Mouse (Mus musculus): ENCODE measurements around the gene Mpdu1. TPM values are rescaled to one million over a fixed set of nuclear protein-coding genes. Genes with fewer than 3 reads are reported as not detected.
"Not testable (repeated sequence)": the region's sequence is repeated elsewhere in the genome, so short reads cannot be mapped to it uniquely, and the experiment has no call there.

The Mpdu1 gene
- polyA plus RNA-seq, 1 experiment from 2014 or later = 35.2 TPM

DNA sequence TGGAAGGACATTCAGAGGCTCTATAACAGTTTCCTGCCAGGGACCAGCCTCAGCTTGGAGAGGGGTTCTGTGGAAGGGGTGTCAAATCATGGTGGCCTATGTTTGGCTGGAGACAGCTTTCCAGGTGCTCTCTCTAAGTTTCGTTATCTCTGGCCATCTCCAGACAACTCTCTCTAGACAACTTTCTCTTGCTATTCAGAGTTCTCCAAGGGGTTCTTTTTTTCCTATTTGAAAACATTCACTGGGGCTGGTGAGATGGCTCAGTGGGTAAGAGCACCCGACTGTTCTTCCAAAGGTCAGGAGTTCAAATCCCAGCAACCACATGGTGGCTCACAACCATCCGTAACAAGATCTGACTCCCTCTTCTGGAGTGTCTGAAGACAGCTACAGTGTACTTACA, 40.9 kb upstream of the Mpdu1 start:
- ATAC-seq (ENCODE audit: insufficient read depth) = not testable (repeated sequence)

DNA sequence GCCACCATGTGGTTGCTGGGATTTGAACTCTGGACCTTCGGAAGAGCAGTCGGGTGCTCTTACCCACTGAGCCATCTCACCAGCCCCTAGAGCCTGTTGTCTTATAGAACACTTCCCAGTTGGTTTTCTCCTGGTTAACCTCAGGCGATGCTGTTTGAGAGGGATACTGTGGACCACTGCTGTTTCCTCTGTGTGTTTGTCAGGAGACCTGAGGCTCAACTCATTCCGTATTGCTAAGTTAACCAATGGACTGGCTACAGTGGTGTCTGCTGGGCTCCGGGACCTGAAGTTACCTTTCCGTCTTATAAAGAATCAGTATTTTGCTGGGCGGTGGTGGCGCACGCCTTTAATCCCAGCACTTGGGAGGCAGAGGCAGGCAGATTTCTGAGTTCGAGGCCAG, 40.4 kb upstream of the Mpdu1 start:
- not testable (repeated sequence) for H3K27ac ChIP-seq (replicated peaks); H3K27me3 ChIP-seq; H3K4me3 ChIP-seq (replicated peaks); ATAC-seq (ENCODE audit: insufficient read depth); H3K9me3 ChIP-seq (replicated peaks); H3K9ac ChIP-seq; H3K36me3 ChIP-seq (replicated peaks); H3K4me2 ChIP-seq
- peaks cover 22% of the 10 kb centered on the region for H3K4me1 ChIP-seq (replicated peaks)
- 76% methylated on average over 10 of the region's 10 CpGs for WGBS (ENCODE audit: insufficient replicate concordance)

More for the DNA sequence above, 40.9 kb upstream of the Mpdu1 start:
- not testable (repeated sequence) for H3K27me3 ChIP-seq; H3K27ac ChIP-seq (replicated peaks); H3K9me3 ChIP-seq (replicated peaks); H3K4me2 ChIP-seq; H3K9ac ChIP-seq; H3K36me3 ChIP-seq (replicated peaks); H3K4me3 ChIP-seq (replicated peaks)
- peaks cover 22% of the 10 kb centered on the region for H3K4me1 ChIP-seq (replicated peaks)
- WGBS (ENCODE audit: insufficient replicate concordance) = 72% methylated on average over 3 of the region's 3 CpGs

DNA sequence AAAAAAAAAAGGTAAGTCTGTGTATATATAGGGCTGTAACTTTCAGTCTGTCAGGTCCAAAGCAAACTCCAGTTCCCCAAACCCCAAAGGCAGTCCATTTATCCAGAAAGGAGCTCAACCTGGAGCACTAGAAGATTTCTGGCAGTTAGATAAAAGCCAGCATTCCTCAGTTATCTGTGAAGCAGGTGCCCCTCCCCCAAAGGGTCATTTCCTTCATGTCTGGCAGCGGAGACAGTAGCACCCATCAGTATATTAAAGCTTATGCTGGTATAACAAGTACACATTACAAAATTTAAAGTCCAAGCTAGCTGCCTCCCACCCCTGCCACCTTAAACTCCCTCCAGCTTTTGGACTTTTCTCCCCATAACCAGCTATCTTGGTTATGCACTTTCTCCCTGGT, 37.2 kb upstream of the Mpdu1 start:
- H3K27ac ChIP-seq (replicated peaks) = no peak overlapping the region
- no peaks in the 10 kb centered on the region for H3K9me3 ChIP-seq (replicated peaks)

DNA sequence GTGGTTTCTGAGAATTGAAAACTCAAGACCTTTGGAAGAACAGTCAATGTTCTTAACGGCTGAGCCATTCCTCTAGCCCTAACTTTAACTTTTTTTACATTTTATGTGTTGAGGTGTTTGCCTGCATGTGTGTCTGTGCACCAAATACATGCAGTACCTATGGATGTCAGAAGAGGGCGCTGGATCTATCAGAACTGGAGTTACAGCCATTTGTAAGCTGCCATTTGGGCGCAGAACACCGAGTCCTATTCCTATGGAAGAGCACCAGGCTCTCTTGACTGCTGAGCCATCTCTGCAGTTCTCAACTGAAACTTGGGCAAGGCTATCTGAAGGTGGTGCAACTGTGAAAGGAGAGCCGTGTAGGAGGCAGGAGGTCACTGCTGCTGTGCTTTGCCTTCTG, 36.1 kb upstream of the Mpdu1 start:
- Histone ChIP-seq H3K27ac (replicated peaks) (no peak overlapping the region), H3K4me3 (replicated peaks) (no peak overlapping the region), H3K27me3 (peaks cover 15% of the 10 kb centered on the region), H3K9ac (no peak overlapping the region), H3K4me2 (no peak overlapping the region), H3K4me1 (replicated peaks) (peaks cover 18% of the 10 kb centered on the region), H3K9me3 (replicated peaks) (no peaks in the 10 kb centered on the region), H3K36me3 (replicated peaks) (no peaks in the 10 kb centered on the region)
- 54% methylated on average over 5 of the region's 5 CpGs for WGBS (ENCODE audit: insufficient replicate concordance)
- no peak for ATAC-seq (ENCODE audit: insufficient read depth)

More for the DNA sequence above, 37.2 kb upstream of the Mpdu1 start:
- WGBS (ENCODE audit: insufficient replicate concordance) = 30% methylated on average over 1 of the region's 1 CpGs
- Histone ChIP-seq H3K4me1 (replicated peaks) (peaks cover 21% of the 10 kb centered on the region), H3K4me3 (replicated peaks) (no peak overlapping the region), H3K27me3 (peaks cover 14% of the 10 kb centered on the region), H3K36me3 (replicated peaks) (no peaks in the 10 kb centered on the region), H3K4me2 (no peak overlapping the region), H3K9ac (no peak overlapping the region)
- ATAC-seq (ENCODE audit: insufficient read depth) = no peak

DNA sequence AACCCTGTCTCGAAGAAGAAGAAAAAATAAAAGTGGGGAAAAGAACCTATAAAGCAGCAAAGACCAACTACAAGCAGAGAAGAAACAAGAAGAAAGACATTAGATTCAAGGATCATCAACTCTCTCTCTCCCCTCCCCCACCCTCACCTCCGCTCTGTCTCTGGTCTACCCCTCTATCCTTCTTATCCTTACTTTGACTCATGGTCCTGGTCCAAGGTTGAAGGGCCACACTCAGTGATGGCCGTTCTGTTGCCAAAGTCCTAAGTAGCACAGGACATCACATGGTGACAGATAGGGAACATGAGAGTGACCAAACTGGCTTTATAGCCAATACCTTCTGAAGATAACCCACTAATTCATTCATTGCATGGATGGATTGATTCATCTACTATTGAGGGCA, 35.0 kb upstream of the Mpdu1 start:
- no peak overlapping the region for H3K4me2 ChIP-seq
- ATAC-seq (ENCODE audit: insufficient read depth) = no peak
- no peak overlapping the region for H3K27ac ChIP-seq (replicated peaks)
- no peaks in the 10 kb centered on the region for H3K9me3 ChIP-seq (replicated peaks)
- no peak overlapping the region for H3K4me3 ChIP-seq (replicated peaks)
- H3K36me3 ChIP-seq (replicated peaks) = no peaks in the 10 kb centered on the region
- WGBS (ENCODE audit: insufficient replicate concordance) = 82% methylated on average over 3 of the region's 3 CpGs
- H3K9ac ChIP-seq = no peak overlapping the region
- H3K4me1 ChIP-seq (replicated peaks) = peaks cover 29% of the 10 kb centered on the region
- H3K27me3 ChIP-seq = peaks cover 15% of the 10 kb centered on the region

DNA sequence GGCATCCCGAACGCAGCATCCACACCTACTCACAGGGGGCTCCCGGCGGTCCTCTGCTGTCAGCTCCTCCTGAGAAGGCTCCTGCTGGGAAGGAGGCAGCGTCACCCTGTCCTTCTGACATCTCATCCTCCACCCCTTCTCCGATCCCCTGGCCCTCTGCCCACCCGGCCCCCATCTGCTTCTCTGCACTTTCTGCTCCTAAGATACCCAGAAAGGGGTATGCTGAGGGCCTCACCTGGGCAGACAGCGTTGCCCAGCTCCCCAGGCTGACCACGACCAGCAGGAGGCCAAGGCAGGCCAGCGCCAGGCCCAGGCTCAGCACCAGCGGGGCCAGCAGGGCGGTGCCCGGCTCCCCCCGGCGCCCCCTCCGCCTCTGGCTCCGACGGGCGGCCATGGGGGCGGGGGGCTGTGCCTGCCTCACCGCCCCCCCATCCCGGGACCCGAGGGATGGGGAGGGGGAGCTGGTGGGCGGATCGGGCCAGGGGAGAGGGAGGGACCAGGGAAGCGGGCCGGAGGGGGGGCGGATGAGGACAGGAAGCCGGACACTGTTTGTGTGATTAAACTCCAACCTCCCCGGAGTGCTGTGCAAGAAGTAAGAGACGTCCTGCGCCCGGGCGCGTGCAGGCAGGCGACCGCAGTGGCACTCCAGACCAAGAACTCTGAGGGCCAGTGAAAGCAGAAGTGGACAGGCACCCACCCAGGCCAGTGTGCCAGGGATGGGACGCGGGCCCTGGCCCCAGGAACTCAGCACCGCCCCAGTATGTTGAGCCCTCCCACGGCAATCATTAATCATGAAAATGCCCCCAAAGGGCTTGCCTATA, 33.1 kb upstream of the Mpdu1 start, which contains the start of the genes Tnfsf12 and Tnfsfm13:
TSS of gene Tnfsf12 (minus strand) at position 489 of the 821 bp plus-strand sequence.
TSS of gene Tnfsfm13 (minus strand) at position 738 of the 821 bp plus-strand sequence.
- ATAC-seq (ENCODE audit: insufficient read depth) = peak; percentile 56
- Histone ChIP-seq H3K4me1 (replicated peaks) (peaks cover 33% of the 10 kb centered on the region), H3K4me2 (peak within 1 kb of the TSS; percentile 68), H3K9ac (peak within 1 kb of the TSS; percentile 51), H3K4me3 (replicated peaks) (peak within 1 kb of the TSS; percentile 56), H3K27ac (replicated peaks) (peak within 1 kb of the TSS; percentile 71), H3K36me3 (replicated peaks) (no peaks in the 10 kb centered on the region), H3K27me3 (peaks cover 15% of the 10 kb centered on the region), H3K9me3 (replicated peaks) (no peaks in the 10 kb centered on the region)
- WGBS (ENCODE audit: insufficient replicate concordance) = 10% methylated on average over 41 of the region's 41 CpGs

DNA sequence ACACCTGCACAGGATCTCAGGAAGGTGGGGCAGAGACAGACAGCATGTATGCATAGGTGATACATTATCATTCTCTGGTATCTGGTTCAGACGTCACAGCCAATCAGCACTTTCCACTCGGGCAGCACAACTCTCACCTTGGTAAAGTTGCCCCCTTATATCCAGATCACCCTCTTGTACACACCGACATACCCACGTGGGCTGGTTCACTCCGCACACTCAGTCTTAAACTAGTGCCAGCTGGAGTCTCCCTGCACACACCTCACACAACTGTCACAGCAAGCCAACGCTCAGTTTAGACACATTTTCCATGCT, 32.6 kb upstream of the Mpdu1 start:
- no peaks in the 10 kb centered on the region for H3K9me3 ChIP-seq (replicated peaks)
- 44% methylated on average over 6 of the region's 6 CpGs for WGBS (ENCODE audit: insufficient replicate concordance)
- H3K27ac ChIP-seq (replicated peaks) = no peak overlapping the region
- ATAC-seq (ENCODE audit: insufficient read depth) = no peak
- H3K4me3 ChIP-seq (replicated peaks) = peak overlapping the region; percentile 56
- H3K9ac ChIP-seq = peak overlapping the region; percentile 51; the same call in 1 of the 2 replicates
- H3K27me3 ChIP-seq = peaks cover 15% of the 10 kb centered on the region
- H3K4me2 ChIP-seq = peak overlapping the region; percentile 68
- peaks cover 33% of the 10 kb centered on the region for H3K4me1 ChIP-seq (replicated peaks)
- no peaks in the 10 kb centered on the region for H3K36me3 ChIP-seq (replicated peaks)

DNA sequence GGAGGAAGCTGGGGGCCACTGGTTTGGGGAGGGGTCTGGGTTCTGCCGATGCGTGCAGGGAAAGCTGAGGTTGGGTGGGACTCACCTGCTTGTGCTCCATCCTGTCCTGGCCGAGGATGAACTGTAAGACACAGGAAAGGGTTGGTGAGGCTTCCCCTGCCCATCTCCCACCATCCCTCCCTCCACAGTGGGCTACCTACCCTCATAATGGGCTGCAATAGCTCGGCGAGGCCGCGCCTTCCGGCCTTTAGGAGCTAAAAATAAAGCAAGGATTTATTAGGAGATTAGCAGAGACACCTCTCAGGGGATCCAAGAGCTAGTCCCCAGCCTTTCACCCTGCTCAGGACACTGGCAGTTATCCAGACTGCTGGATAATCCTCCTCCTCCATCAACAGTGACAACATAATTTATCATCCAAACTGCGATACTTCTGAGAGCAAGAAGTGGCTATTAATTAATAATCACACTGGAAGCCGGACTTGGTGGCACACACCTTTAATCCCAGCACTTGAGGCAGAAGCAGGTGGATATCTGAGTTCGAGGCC, 31.1 kb upstream of the Mpdu1 start:
- ATAC-seq (ENCODE audit: insufficient read depth) = no peak
- no peaks in the 10 kb centered on the region for H3K9me3 ChIP-seq (replicated peaks)
- WGBS (ENCODE audit: insufficient replicate concordance) = 50% methylated on average over 11 of the region's 11 CpGs
- H3K27ac ChIP-seq (replicated peaks) = no peak overlapping the region
- no peak overlapping the region for H3K9ac ChIP-seq
- peaks cover 15% of the 10 kb centered on the region for H3K27me3 ChIP-seq
- peaks cover 24% of the 10 kb centered on the region for H3K4me1 ChIP-seq (replicated peaks)
- H3K36me3 ChIP-seq (replicated peaks) = no peaks in the 10 kb centered on the region
- H3K4me3 ChIP-seq (replicated peaks) = no peak overlapping the region
- H3K4me2 ChIP-seq = no peak overlapping the region

DNA sequence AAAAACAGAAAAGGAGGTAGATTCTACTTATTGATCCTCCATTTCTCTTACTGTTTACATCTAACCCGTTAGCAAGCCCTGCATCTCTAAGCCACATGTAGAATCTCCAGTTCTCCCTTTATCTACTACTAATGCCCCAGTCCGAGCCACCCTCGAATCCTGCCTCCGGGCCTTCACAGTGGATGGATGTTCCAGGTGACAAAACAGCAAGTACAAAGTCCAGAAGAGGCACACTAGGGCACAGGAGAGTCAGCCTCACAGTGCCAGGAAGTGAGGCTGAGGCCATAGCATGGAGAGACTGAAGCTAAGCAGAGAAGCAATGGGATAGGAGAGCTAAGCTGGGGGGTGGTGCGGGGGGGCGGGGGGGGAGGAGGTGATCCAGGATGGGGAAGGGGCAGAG, 30.4 kb upstream of the Mpdu1 start:
- Histone ChIP-seq H3K27ac (replicated peaks) (no peak overlapping the region), H3K9me3 (replicated peaks) (no peaks in the 10 kb centered on the region), H3K4me1 (replicated peaks) (peaks cover 24% of the 10 kb centered on the region), H3K27me3 (peaks cover 15% of the 10 kb centered on the region), H3K4me3 (replicated peaks) (no peak overlapping the region), H3K36me3 (replicated peaks) (no peaks in the 10 kb centered on the region), H3K4me2 (no peak overlapping the region), H3K9ac (no peak overlapping the region)
- no peak for ATAC-seq (ENCODE audit: insufficient read depth)
- WGBS (ENCODE audit: insufficient replicate concordance) = 58% methylated on average over 6 of the region's 6 CpGs

DNA sequence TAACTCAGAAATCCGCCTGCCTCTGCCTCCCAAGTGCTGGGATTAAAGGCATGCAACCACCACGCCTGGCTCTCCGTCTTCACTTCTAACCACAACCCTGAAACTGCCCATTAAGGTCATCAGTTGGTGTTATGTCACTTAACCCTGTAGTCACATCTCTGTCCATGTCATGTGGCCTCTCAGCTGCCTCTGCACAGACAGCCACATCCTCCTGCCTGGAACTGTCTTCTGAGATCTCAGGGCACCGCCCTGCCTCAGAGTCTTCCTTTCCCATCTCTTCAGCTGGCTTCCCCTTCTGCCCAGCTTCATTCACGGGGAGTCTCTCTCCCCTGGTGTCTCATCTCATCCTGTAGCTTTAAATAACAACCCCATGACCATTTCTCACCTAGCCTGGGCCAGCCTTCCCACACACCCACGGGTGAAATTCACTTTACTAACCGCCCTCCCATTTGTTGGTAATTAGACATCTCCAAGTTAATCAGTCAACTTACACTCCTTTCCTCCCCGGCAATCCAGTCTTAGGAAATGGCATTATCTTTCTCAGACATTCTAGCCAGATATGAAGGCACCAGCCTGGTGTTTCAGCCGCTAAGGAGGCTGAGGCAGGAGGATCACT, 29.9 kb upstream of the Mpdu1 start:
- ATAC-seq (ENCODE audit: insufficient read depth) = no peak
- Histone ChIP-seq H3K4me1 (replicated peaks) (peaks cover 24% of the 10 kb centered on the region), H3K4me3 (replicated peaks) (no peak overlapping the region), H3K27ac (replicated peaks) (no peak overlapping the region), H3K36me3 (replicated peaks) (no peaks in the 10 kb centered on the region), H3K9ac (no peak overlapping the region), H3K27me3 (peaks cover 15% of the 10 kb centered on the region), H3K4me2 (no peak overlapping the region), H3K9me3 (replicated peaks) (no peaks in the 10 kb centered on the region)
- 25% methylated on average over 9 of the region's 9 CpGs for WGBS (ENCODE audit: insufficient replicate concordance)

DNA sequence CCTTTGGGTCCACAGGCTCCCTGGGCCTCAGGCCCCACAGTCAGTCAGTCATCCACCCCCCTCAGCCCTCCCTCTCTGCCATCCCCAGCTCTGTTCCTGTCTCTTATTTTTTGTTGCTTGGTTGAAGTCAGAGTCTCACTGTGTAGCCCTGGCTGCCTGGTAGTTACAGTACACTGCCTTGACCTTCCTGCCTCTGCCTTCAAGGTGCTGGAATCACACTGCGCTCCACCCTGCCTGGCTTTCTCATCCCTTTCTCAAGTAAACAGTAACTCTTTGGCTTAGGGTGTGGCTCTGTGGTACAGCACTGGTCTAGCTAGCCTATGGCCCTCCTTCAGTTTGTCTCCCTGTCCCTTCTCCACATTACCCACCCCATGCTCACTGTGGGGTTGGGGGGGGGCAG, 27.4 kb upstream of the Mpdu1 start:
- ATAC-seq (ENCODE audit: insufficient read depth) = no peak

More for the DNA sequence above, 27.4 kb upstream of the Mpdu1 start:
- Histone ChIP-seq H3K27ac (replicated peaks) (no peak overlapping the region), H3K9ac (no peak overlapping the region), H3K36me3 (replicated peaks) (no peaks in the 10 kb centered on the region), H3K4me1 (replicated peaks) (peaks cover 36% of the 10 kb centered on the region), H3K4me2 (no peak overlapping the region), H3K4me3 (replicated peaks) (no peak overlapping the region), H3K9me3 (replicated peaks) (no peaks in the 10 kb centered on the region), H3K27me3 (peaks cover 4% of the 10 kb centered on the region)
- WGBS (ENCODE audit: insufficient replicate concordance) = 87% methylated on average over 1 of the region's 1 CpGs

All from liver, embryonic 15.5 days (tissue).